Mouse (Mus musculus) Muller cell, postnatal 12 days (primary cell): ENCODE measurements at regions not wholly inside any gene's neighbourhood (a gene's known extent, or its start where the extent isn't known, plus 50 kb on each side); places are given as distances from the start of the nearest gene placed in this dataset.

Source experiments
- DNase-seq: peaks from one replicate; pipeline ENCODE4 v3.0.0-alpha.2; 2015; ENCODE audit errors: inconsistent ontology term

GRCm38 (mm10) chr4:93225105-93225504, 110.2 kb downstream of the Tusc1 start:
- peak; percentile 53 for DNase-seq

DNA sequence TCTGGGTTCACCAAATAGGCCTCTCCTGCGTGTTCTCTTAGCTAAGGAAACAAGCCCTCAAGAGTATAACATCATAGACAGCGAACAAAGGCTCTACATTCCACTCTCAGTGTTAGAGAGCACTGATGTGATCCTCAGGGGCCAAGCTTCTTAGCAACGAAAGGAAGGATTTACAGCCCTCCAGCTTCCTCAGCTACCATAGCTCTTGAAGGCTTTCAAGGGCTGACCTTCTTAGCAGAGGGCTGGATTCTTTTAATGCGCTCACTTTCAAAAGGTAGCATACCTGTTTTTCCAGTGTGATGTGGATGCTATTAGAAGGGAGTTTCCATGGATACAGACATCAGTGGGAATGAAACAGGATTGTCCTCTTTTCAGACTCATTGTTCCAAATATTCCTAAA, 114.6 kb downstream of the Tusc1 start:
- no peak for DNase-seq

DNA sequence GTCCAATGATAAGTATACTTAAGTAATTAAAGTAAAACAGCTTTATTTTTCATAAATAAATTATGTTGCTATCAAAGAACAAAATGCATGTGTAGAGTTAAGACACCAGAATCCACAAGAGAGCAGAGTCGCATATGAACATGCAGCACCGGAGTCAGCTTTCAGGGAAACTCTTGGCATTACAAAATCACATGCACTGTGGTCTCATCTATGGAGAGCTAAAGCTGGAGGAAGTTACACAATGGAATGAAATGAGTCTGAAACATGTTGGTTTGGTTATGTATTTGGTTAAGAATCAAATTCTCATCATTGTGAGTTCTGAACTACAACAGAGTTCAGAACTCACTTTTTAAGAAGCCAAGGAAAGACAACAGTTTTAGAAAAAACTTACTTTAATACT, 126.9 kb downstream of the Tusc1 start:
- no peak for DNase-seq

- DNase-seq = no peak
These were observed 135.5 kb downstream of the Tusc1 start for GRCm38 (mm10) chr4:93199811-93200210.

- no peak for DNase-seq
These were observed 151.0 kb downstream of the Tusc1 start for GRCm38 (mm10) chr4:93184332-93184731.
